In genomic region chr12:110154225-110154962, GRCm38 (mm10) we compare ENCODE assay signal across 11 mouse cellular contexts.
DNase-seq lines count a peak whose midpoint lies in the region.
"Had no signal": no experiment of that assay in that cellular context is flagged by ENCODE, and none has a peak within 500 bp of the region (broad histone marks: within the 10 kb centered on the region; RNA-seq: fewer than 3 reads in every experiment).

No protein-coding gene starts in this region.

- DNase-seq in cerebellum, postnatal 10 days: peak; percentile 48 to 49
- DNase-seq in cerebellum, adult 9-10 months: no peak
- peak; percentile 11 for DNase-seq in ovary, postnatal 36 days (ENCODE audit: low spot score)
- no peak for DNase-seq in ovary, postnatal 14 days (ENCODE audit: low spot score)
- DNase-seq in kidney, postnatal 14 days: peak; percentile 53
- peak; percentile 16 for DNase-seq in lung, postnatal 25 days (ENCODE audit: low spot score)
- DNase-seq in hindbrain, embryonic 10.5 days (ENCODE audit: low spot score): no peak
- no peak for DNase-seq in heart, adult 8-10 months (ENCODE audit: low spot score)
- DNase-seq: heart, adult 2 months; heart, postnatal 4 days; left cerebral cortex, postnatal 4 days had no signal

- no peak overlapping the region for H3K27ac ChIP-seq in hindbrain, embryonic 10.5 days
- H3K27ac ChIP-seq: heart, adult 2 months had no signal

- H3K9me3 ChIP-seq in hindbrain, embryonic 10.5 days: peaks cover 5% of the 10 kb centered on the region; the same call in 1 of the 2 replicates

- no peaks in the 10 kb centered on the region for H3K27me3 ChIP-seq in hindbrain, embryonic 10.5 days (ENCODE audit: insufficient read depth, poor library complexity, severe bottlenecking)

- no peaks in the 10 kb centered on the region for H3K36me3 ChIP-seq in hindbrain, embryonic 10.5 days

- H3K4me1 ChIP-seq in hindbrain, embryonic 10.5 days (replicated peaks): peaks cover 25% of the 10 kb centered on the region

- H3K4me3 ChIP-seq in hindbrain, embryonic 10.5 days: no peak overlapping the region
- H3K4me3 ChIP-seq: heart, adult 2 months had no signal

- WGBS in hindbrain, embryonic 10.5 days: 84% methylated on average over 8 of the region's 8 CpGs

Comparison
In these comparisons a context has a peak if more than half of its experiments do, and no peak if none do; other contexts are left out.
1. DNase-seq: peak in cerebellum, postnatal 10 days (2 of 2), ovary, postnatal 36 days (single experiment), kidney, postnatal 14 days (single experiment) and lung, postnatal 25 days (single experiment); none in cerebellum, adult 9-10 months (single experiment), ovary, postnatal 14 days (single experiment), hindbrain, embryonic 10.5 days (single experiment) and heart, adult 8-10 months (single experiment).